ENCODE assay signal across 9 mouse cellular contexts in the genomic region with DNA sequence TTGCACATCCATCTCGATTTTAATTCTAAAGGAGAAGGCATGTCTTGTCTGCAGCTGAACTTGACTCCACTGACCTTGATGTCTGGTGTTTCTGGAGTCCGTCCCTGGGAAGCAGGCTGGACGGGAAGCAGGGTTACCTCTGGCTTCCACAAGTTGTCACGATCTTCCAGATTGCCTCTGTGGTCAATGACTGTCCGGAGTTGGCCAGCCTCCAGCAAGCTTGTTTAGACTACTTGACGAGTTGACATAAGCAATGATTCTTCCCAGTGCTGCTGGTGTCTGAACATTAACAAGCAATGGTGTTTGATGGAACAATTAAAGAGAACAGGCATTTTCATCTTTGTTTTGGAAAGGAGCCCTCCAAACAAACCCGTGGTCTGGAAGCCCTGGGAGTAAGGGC.
DNase-seq lines count a peak whose midpoint lies in the region; ATAC-seq lines count a peak whose summit lies in the region.
"Had no signal": no experiment of that assay in that cellular context is flagged by ENCODE, and none has a peak within 500 bp of the region (broad histone marks: within the 10 kb centered on the region; RNA-seq: fewer than 3 reads in every experiment).

No protein-coding gene starts in this region.

- no peak overlapping the region for H3K9ac ChIP-seq in liver, embryonic 12.5 days
- no peak overlapping the region for H3K9ac ChIP-seq in heart, embryonic 15.5 days

- no peak overlapping the region for H3K4me3 ChIP-seq in liver, embryonic 12.5 days
- no peak overlapping the region for H3K4me3 ChIP-seq in heart, embryonic 15.5 days

- H3K9me3 ChIP-seq in liver, embryonic 12.5 days (replicated peaks) = no peaks in the 10 kb centered on the region
- no peaks in the 10 kb centered on the region for H3K9me3 ChIP-seq in heart, embryonic 15.5 days (replicated peaks)

- H3K36me3 ChIP-seq in liver, embryonic 12.5 days = no peaks in the 10 kb centered on the region
- no peaks in the 10 kb centered on the region for H3K36me3 ChIP-seq in heart, embryonic 15.5 days

- DNase-seq in liver (peak; percentile 43), NIH3T3 (ENCODE audit: low read depth) (peak; percentile 86)
- peak; percentile 21 to 49 for DNase-seq in kidney, postnatal 36 days
- no peak for DNase-seq in cerebellum, adult 9-11 months
- no peak for DNase-seq in frontal cortex, postnatal 10 days (ENCODE audit: low spot score in 2 of 2)

- no peak overlapping the region for H3K27ac ChIP-seq in liver, embryonic 12.5 days
- H3K27ac ChIP-seq in heart, embryonic 15.5 days = no peak overlapping the region

- ATAC-seq in liver, embryonic 12.5 days = no peak
- no peak for ATAC-seq in heart, embryonic 15.5 days (replicated peaks; ENCODE audit: insufficient number of reproducible peaks, insufficient read depth, low FRiP score, low read depth)
- ATAC-seq in granulocyte monocyte progenitor cell, adult 5-6 weeks (replicated peaks; ENCODE audit: poor library complexity, severe bottlenecking) = no peak
- ATAC-seq: hindbrain, embryonic 16.5 days had no signal

- 20% methylated on average over 7 of the region's 7 CpGs for WGBS in liver, embryonic 12.5 days (ENCODE audit: insufficient replicate concordance)
- WGBS in heart, embryonic 15.5 days = 7% methylated on average over 7 of the region's 7 CpGs

- no peaks in the 10 kb centered on the region for H3K27me3 ChIP-seq in liver, embryonic 12.5 days (replicated peaks)
- H3K27me3 ChIP-seq in heart, embryonic 15.5 days = no peaks in the 10 kb centered on the region

- no peak overlapping the region for H3K4me2 ChIP-seq in liver, embryonic 12.5 days
- peak overlapping the region; percentile 46 for H3K4me2 ChIP-seq in heart, embryonic 15.5 days

- H3K4me1 ChIP-seq in liver, embryonic 12.5 days = peaks cover 3% of the 10 kb centered on the region; the same call in 1 of the 2 replicates
- H3K4me1 ChIP-seq in heart, embryonic 15.5 days (replicated peaks) = peaks cover 12% of the 10 kb centered on the region

Comparison
In these comparisons a context has a peak if more than half of its experiments do, and no peak if none do; other contexts are left out.
1. DNase-seq: peak in liver (single experiment), NIH3T3 (single experiment) and kidney, postnatal 36 days (2 of 2); none in cerebellum, adult 9-11 months (single experiment) and frontal cortex, postnatal 10 days (0 of 2).